Mouse (Mus musculus) lung, postnatal 0 days (tissue): ENCODE measurements around the gene H2-Ob.

ENCODE experiments used
- CTCF ChIP-seq: IDR thresholded peaks from 2 replicates; pipeline ENCODE4 v1.5.1; 2016; ENCODE audit warnings: antibody characterized with exemption, mild to moderate bottlenecking
- EP300 ChIP-seq: IDR thresholded peaks from 2 replicates; pipeline ENCODE4 v1.6.1; 2016; ENCODE audit warnings: antibody characterized with exemption, mild to moderate bottlenecking, control low read depth

DNA sequence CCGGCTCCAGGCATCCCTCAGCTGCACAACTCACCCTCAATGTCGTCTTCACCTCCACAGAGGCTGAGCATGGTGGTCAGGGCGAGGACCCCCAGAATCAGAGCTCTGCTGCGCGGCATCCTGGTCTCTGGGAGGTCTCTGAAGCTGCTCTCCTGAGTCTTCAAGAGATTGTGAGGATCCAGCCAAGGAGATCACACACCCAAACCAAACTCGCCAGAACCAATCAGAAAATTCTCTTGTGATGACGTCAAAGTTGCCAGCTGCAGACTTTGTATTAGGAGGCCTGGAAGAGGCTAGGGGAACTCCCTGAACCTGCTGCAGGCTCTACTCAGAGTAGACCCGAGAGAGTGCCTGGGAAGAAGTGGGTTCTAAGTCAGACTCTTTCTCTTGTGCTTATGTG lies 48.9 kb downstream of the H2-Ob start, which contains the start of gene H2-Aa:
- no peak for TF ChIP-seq CTCF
- no peak for TF ChIP-seq EP300
